Mouse (Mus musculus): ENCODE results near the gene Cpt1a. TPM values are rescaled to one million over a fixed set of nuclear protein-coding genes. Genes with fewer than 3 reads are reported as not detected.

The Cpt1a gene
- polyA plus RNA-seq (2017; shearing (Covaris generic)), result 10 to 100 TPM; 18.3 to 18.4 TPM

DNA sequence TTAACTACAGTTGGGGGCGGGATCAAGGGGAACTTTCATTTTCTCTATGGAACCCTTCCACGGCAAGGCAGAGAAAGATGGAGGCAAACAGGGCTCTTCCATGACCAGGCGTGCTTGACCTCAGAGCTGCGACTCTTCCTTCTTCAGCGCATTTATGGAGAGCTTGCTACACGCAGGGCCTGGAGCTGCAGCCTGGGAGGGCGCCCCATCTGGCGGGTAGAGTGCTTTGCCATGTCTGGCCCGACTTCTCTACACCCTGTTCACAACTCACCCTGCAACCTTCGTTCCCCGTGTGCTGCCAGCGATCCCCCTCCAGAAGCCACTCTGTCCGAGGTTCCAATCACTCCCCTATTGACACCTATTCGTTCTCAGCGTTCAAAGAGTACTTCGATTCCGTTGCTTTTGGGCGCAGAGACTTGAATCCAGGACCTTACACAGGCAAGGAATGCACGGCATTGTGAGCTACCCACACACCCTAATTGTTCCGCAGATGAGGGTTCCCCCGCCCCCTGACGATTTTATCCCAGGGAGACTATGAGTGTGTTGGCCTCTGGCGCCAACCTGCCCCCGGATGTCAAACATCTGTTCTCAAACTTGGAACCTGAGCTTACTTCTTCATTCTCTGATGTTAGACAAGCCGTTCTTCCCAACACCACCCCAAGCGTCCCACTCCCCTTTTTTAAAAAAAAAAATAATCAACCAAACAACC, at the start of gene Cpt1a:
Gene Cpt1a (plus strand): TSS at position 74 of the 709 bp plus-strand sequence.
- ATAC-seq, result peak; percentile 29

DNA sequence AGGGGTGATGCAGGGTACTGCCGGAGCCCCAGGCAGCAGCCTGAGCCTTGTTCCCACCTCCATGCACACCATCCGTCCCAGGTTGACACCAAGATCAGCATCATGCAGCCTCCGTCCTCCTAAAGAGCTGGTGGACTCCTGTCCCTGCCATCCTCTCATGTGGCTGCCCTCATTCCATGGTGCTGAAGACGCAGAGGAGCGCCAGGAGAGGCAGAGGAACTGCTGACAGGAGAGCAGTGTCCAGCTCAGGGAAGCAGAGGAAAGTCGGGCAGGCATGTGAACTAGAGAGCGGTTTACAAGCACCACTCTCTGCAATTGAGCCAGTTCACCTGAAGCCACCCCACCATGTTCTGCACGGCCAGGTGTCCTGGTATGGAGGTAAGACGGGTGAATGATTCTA, 48.8 kb upstream of the Cpt1a start:
- ATAC-seq, result no peak

DNA sequence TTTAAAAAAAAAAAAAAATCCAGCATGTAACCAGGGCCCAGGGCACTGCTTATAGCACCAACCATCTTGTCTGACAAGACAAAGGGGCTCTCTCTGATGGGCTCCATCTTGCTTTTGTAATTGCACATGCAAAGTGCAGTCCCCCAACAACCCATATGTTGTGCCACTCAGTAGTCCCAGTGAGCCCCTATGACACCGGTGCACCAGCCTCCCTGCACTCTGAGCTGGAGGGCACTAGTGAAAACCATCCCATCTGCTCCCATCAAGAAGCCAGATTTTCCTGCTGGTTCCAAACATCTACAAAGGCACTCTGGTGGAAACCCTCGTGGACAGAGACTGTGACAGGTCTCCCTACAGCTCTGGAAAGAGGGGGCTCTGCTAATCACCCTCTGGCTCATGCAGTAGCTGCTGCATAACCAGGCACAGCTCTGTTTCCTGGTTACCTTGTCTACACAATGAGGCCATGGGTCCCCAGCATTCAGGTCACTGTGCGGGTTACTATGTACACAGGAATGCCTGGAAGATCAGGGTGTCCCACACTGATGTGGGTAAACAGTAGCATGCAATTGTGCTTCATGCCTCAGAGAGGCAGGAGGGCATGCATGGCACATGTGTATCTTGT, 46.3 kb upstream of the Cpt1a start:
- ATAC-seq, result no peak

DNA sequence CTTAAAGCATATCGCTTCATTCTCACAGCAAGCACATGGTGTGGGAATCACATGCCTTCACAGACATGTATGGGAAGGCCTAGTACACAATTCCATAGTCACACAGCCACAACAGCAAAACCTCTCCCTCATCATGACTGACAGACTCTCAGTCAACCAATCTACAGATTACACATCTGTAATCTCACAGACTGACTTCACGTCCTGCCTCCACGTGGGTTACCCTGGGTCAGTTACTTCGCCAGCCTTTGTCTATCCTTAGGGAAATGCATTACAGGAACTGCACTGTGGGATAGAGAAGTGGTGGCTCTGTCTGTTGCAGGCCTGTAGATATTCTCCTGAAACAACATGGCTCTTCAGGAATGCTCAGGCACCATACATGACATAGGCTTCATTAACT, 40.2 kb upstream of the Cpt1a start:
- ATAC-seq, result no peak

DNA sequence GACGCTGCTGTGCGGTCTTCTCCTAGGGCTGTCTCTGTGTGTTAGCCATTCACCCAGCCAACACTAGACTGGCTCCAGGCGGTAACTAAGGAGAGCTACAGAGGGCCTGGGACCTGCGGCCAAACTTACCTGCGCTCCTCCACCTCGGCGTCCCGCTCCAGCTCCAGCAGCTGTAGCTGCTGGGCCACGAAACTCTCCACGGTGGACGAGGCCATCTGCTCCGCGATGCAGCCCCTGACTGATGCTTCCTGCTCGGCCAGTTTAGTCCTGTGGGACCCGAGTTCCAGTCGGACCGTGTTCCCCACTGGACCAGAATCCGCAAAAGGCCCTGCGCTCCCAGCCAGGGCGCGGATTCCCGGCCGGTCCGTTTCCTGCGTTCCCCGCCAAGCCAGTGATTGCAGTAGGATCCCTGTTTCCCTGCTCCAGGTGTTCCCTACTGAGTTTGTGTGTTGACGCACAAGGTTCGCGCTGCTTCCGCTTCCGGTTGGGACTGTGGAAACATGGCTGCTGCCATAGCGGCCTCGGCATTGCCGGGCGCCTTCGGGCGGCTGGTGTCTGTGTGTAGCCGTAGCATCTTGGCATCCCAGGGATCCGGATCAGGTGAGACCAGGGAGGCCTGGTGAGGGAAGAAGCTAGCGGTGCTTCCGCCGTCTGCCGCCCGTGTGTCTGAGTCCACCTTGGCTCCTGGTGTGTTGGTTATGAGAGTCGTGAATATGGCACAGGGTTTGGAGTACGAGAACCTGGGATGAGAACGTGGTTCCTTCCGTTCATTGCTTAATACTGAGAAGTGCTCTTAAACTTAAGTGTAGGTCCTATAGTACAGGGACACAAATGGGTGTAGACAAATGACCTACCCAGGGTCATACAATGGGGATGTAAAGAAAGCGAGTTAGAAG, 39.3 kb upstream of the Cpt1a start, which contains the start of the genes Mrpl21 and Ighmbp2:
Gene Mrpl21 (plus strand): TSS at position 330 of the 896 bp plus-strand sequence.
Gene Ighmbp2 (minus strand): TSS at position 446 of the 896 bp plus-strand sequence.
- peak; percentile 93 for ATAC-seq

DNA sequence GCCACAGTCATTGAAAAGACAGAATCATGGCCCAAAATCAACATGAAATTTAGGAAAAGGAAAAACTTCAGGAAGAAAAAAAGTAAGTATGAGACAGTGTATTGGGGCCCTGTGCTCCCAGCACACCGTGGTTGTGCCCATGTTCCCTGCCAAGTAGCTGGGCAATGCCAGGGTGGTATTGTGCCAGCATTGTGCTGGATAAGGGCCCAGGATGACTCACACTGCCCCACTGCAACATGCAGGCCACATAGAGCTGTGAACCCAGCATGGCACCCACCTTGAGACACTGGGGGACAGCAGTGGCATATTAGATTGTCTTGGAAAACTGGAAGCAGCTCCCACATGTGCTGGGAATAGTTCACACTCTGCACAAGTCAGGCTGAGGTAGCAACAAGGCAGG, 33.1 kb upstream of the Cpt1a start:
- ATAC-seq, result no peak

DNA sequence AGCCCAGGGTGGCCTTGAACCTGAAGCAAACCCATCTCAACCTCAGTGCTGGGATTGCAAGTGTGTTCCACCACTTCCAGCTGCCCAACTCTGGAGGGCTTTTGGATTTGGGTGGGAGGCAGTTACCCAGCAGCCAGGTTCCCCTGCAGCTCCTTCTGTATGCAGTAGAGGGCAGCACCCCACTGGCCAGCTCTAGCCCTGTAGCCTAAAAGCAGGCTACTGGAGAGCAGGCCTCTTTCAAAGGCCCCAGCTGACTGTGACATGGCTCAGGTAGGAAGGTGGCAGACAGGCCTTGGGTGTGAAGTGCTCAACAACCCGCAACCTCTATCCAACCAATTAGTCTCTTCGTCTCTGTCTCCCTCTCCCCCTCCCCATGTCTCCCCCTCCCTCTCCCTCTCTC, 30.1 kb upstream of the Cpt1a start:
- peak; percentile 49 for ATAC-seq

DNA sequence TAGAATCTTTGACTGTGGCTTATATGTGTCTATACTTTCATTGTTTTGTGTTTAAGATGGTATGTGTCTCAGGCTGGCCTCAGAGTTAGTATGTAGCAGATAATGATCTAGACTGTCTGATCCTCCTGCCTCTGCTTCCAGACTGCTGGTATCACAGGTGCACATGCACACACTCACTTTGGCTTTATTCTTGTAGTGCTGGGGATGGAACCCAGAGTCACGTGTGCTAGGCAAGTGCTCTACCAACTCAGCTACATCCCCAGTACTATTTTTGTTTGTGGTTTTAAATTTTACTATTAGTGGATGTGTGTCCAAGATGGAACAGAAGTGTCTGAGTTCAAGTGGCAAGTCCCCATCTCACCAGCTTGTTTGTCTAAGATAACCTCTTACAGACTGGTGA, 29.1 kb upstream of the Cpt1a start:
- ATAC-seq, result no peak

DNA sequence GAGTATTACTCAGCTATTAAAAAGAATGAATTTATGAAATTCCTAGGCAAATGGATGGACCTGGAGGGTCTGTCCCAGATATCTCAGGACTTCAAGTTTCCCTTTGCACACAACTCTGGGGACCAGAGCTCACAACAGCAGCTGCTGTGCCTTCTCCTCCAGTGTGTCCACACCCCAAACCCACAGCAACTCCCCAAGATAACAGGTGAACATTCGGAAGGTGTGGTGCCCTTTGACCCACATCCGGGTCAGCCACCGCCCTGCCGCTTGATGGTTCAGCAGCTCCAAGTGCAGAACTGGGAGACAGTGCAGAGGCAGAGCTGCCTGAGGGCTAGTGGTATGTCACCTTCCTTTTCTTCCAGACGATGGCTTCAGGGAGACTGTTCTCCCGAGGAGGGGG, 26.9 kb upstream of the Cpt1a start:
- ATAC-seq, result no peak

DNA sequence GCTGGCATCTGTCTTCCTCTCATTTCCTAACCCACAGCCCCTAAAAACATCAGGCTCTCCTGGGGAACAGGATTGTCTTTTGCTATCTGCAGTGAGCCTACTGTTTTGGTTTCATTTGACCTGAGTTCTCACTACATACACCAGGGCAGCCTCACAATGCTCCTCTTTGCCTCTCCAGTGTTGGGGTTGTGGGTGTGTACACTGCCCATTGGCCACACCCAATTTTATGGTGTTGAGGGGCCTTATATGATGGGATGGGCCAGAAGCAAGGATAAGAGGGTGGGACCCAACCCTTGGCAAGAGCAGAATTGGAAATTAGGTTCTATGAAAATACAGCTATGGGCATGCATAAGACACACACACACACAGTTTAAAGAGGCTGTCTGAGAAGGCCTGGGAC, 25.1 kb upstream of the Cpt1a start:
- ATAC-seq, result no peak

DNA sequence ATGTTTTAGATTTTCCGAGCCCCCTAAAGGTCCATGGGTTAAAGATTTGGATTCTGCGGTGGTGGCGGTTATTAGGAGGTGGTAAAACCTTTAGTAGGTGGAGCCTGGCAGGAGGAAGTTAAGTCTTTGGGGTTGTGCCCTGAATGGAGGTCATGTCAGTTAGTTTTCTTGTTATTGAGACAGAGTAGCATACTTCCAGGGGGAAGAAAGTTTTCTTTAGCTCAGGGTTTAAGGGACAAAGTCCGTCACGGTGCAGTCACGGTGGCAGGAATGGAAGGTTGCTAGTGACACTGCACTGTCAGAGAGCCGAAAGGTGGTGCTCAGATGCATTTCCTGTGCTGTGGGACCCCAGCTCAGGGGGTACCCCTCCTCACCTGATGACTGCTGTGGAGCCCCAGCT, 24.4 kb upstream of the Cpt1a start:
- ATAC-seq, result no peak

DNA sequence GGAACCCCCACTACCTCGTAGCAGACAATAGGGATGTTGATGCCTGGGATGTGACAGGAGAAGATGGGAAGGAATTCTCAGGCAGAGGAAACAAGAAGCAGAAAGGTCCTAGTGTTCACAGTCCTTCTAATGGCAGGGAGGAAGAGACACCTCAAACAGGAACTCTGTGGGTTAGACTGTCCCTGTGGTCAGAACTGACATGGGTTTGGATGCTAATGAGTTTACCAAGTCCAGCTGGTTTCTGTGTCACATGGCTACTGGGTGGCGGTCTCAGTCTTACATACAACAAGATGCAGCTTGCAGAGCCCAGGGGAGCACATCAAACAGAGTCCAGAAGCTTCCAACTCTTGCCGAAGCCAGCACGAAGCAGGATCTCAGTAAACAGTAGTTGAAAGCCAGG, 18.1 kb upstream of the Cpt1a start:
- no peak for ATAC-seq

DNA sequence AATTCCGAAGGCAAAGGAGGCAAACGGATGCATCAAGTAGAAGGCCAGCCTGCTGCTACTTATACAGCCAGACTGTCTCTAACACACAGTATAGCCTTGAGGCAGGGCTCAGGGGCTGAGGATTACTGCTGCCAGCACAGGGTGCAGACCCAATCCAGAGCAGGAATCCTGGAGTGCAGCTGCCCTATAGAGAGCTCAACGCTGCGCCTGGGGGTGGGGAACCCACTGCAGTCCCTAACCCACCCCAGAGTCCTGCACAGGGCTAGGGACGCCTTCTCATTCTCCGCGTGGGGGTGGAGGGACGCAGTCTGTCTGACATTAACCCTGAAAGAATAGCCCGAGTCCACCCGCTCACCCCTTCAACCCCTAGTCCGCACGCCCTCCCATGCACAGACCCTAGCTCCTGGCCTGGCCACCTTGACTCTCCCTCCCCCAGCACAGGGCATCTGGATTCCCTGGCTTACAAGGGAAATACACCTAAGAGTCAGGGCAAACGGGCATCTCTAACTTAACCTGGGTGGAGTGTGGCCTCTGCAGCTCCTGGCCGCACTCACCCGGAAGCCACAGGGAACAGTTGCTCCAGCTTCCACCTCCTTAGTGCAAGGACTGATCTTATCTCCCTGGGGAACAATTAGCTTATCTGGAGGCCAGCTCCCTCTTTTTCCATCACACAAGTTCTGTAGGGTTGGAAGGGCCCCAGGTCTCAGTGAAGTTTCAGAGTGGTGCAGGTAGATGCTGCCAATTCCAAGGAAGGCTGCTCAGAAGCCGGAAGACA, 14.8 kb upstream of the Cpt1a start:
- ATAC-seq, result no peak

DNA sequence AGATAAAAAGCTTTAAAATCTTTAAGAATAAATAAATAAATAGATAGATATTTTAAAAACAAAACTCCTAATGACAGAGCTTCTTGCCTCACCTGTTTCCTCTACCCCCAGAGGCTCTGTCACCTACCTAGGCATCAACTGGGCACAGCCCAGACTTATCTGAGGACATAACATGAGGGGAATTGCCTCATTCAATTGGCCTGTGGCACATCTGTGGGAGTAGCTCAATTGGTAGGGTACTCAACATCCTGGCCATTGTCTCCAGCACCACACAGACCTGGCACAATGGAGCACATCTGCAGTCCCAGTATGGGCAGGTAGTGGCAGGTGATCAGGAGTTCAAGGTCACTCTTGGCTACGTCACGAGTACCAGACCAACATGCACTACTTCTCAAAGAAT, 2.8 kb upstream of the Cpt1a start:
- ATAC-seq, result no peak

DNA sequence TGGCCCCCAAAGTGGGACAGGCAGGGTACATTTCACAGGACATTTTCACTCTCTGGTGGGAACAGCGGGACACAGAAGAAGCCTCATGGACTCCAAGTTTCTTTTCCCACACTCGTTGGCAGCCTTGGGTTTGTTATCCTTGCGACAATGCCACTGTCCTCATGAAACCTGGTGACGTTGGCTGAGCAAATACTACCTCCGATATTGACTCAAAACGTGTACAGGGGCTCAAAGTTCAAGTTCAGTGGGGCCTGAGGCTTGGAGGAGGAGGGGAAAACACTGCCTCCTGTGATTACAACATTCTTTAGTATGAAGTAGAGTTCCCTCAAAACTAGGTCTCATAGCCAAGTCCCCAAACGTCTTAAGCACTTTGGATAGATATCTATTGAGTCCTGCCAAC, 2.0 kb upstream of the Cpt1a start:
- ATAC-seq, result no peak

DNA sequence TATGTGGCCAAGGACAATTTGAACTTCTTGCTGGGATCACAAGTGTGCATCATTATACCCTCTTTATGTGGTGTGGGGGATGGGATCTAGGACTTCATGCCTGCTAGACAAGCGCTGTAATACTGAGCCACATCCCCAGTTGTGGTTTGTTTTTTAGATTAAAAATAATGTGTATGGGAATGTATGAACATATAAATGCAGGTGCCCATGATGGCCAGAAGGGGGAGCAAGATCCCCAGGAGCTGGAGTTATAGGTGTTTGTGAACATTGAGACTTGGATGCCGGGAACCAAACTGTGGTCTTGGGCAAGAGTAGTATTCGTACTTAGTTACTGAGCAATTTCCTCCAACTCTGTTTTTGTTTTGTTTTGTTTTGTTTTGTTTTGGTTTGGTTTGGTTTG, 1.3 kb upstream of the Cpt1a start:
- ATAC-seq, result no peak

DNA sequence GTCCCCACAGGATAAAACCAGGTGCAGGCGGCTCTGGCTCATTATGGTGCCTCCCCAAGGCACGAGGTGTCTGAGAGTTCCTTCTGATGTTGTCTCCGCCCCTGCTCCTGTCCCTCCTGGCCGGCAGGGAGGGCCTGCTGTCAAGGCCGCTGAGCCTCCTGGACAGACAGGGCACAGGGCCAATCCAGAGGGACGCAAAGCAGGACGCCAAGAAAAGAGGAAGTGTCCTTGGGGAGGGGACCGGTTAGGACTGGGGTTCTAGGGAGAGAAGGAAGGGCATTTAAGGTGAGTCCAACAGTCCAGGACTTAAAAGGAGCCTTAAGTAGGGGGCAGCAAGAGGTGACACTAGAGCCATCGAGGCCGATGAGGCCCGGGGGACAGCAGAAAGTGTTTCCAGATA, 517 bp upstream of the Cpt1a start:
- no peak for ATAC-seq

DNA sequence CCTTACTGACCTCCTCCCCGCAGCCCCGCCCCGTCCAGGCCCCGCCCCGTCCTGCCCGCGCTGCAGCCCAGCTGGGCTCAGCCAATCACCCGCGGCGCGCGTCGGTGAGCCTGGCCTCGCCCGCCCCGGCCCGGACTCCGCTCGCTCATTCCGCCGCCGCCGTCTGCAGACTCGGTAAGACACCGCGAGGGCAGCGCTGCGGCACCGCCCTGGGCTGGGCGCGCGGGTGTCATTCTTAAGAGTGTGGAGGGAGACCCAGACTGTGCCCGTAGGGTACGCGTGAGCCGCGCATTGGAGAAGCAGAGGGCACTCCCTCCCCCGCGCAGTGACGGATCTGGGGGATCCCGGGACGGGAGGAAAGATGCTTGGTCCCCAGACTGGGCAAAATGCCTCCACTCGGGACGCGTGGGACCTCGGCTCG, 1.1 kb downstream of the Cpt1a start:
- peak; percentile 68 for ATAC-seq

DNA sequence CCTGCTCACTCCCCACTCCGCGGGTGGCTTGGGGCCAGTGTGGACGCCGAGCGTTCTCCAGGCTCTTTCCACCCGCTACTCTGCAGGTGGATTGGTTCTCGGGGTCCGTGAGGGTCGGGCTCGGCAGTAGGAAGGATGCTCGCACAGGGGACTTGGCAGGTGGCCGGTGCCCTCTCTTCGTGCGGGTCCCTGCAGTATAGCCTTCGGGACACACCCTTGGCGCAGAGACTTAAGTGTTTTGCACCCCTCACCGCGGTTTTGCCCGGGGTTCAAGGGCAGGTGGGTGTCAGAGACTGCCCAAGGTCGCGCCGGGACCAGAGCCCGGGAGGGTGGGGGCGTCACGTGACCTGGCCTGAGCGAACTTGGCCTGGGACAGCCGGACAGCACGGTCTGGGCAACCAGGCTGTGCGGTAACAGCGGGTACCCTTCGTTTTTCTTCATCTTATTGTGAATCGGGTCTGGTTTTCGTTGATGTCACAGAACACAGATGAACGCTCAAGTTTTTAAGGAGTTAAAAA, 1.7 kb downstream of the Cpt1a start:
- no peak for ATAC-seq

DNA sequence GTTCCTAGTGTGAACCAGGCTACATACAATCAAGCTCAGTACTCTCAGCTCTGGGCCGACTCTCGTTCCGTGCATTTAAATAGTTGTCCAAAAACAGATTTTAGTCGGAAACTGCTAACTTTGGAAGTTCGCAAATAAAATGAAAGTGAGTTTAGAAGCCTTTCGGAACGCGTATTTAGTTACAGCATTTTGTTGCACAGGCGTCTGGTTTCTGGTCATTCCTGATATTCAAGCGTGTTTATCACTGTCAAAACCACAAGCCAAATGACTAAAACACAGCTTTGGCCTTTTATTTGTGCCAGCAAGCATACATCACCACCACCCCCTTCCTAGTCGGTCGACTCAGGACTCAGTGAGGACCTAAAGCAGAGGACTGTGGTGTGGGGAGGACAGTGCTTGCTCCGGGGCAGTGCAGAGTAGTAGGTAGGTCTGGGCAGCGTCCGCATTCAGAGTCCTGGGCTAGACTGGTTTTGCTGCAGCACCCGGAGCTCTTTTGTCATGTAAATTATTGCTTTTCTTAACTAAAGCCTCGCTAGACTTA, 2.2 kb downstream of the Cpt1a start:
- ATAC-seq, result no peak

DNA sequence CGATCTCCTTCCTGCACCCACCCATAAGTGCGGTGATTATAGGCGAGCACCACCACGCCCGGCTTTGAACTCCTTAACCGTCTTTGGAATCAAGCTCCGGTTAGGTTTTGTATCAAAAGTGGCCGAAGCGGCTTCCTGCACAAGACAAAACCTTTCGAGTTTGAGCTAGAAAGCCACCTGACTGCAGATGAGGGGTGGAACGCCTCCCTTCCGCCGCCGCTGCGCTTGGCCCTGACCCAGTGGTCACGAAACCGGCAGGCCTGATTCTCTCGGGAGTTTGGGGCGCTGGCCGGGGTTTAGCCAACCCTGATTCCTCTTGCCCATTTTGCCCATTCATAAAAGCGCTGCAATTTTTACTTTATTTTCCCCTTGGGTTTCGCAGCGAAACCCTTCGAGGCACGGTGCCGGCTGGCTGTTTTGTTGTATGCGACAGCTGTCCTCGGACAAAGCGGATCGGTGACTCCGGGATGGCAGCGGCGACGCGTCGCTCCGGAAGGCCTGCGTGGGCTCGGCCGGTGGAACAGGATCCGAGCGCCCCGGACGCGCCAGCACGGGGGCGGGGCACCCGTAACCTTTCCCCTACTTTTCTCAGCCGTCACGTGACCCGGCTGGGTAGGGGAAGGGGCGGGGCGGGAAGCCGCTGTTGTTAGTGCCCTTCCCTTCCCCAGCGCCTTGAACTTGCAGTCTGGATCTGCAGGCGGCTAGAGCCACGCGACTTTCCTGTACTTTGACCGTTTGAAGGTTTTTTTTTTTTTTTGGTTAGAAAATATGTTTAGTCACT, 3.0 kb downstream of the Cpt1a start:
- ATAC-seq, result peak; percentile 41
